Mouse (Mus musculus) forebrain, embryonic 16.5 days (tissue): ENCODE measurements at regions not wholly inside any gene's neighbourhood (a gene's known extent, or its start where the extent isn't known, plus 50 kb on each side); places are given as distances from the start of the nearest gene placed in this dataset.

Experiments
- ATAC-seq: fragments of 200-750 bp; cut with Nextera tagmentation; 2 replicates; pipeline ENCODE4 v1.8.0; 2017; ENCODE audit warnings: mild to moderate bottlenecking, moderate library complexity
- H3K27ac ChIP-seq: fragments of 300-500 bp; sonication (generic); 2 replicates; pipeline ENCODE4 v1.5.1; 2014; ENCODE audit warnings: low read length, control low read depth
- H3K27me3 ChIP-seq: fragments of 300-500 bp; sonication (generic); replicated peaks from 2 replicates; pipeline ENCODE4 v1.6.1; 2014; ENCODE audit warnings: low read length; ENCODE audit not compliant: control insufficient read depth, insufficient read depth
- H3K36me3 ChIP-seq: fragments of 300-500 bp; sonication (generic); 2 replicates; pipeline ENCODE4 v1.6.1; 2014; ENCODE audit not compliant: control insufficient read depth, insufficient read depth
- H3K4me1 ChIP-seq: fragments of 300-500 bp; sonication (generic); replicated peaks from 2 replicates; pipeline ENCODE4 v1.6.1; 2014; ENCODE audit warnings: low read length; ENCODE audit not compliant: control insufficient read depth, insufficient read depth
- H3K4me2 ChIP-seq: fragments of 300-500 bp; sonication (generic); 2 replicates; pipeline ENCODE4 v1.6.1; 2014; ENCODE audit warnings: mild to moderate bottlenecking, low read length, control low read depth
- H3K4me3 ChIP-seq: fragments of 300-500 bp; sonication (generic); replicated peaks from 2 replicates; pipeline ENCODE4 v1.5.1; 2014; ENCODE audit warnings: mild to moderate bottlenecking, low read length, control low read depth
- H3K9ac ChIP-seq: fragments of 300-500 bp; sonication (generic); replicated peaks from 2 replicates; pipeline ENCODE4 v1.6.1; 2014; ENCODE audit warnings: low read depth, low read length, control low read depth
- H3K9me3 ChIP-seq: fragments of 300-500 bp; sonication (generic); 2 replicates; pipeline ENCODE4 v1.6.1; 2016; ENCODE audit warnings: low read length; ENCODE audit not compliant: control insufficient read depth
- WGBS: fragments of 180-500 bp; shearing (Covaris S2); extraction: QIAGEN DNeasy Blood & Tissue Kit; methylation state at CpG from one replicate; pipeline ENCODE4 v1.1.7; 2014; 5-methylcytosine and 5-hydroxymethylcytosine counted together

GRCm38 (mm10) chr1:183905345-183906142 lies 107.6 kb upstream of the Dusp10 start:
- H3K4me1 ChIP-seq = no peaks in the 10 kb centered on the region
- no peaks in the 10 kb centered on the region for H3K36me3 ChIP-seq
- H3K27me3 ChIP-seq = no peaks in the 10 kb centered on the region
- no peak overlapping the region for H3K4me2 ChIP-seq
- no peaks in the 10 kb centered on the region for H3K9me3 ChIP-seq
- 92% methylated on average over 11 of the region's 11 CpGs for WGBS
- H3K9ac ChIP-seq = no peak overlapping the region
- no peak overlapping the region for H3K4me3 ChIP-seq
- no peak for ATAC-seq
- no peak overlapping the region for H3K27ac ChIP-seq

GRCm38 (mm10) chr1:183917656-183918055 lies 95.4 kb upstream of the Dusp10 start:
- WGBS = 90% methylated on average over 3 of the region's 3 CpGs
- no peaks in the 10 kb centered on the region for H3K36me3 ChIP-seq
- ATAC-seq = no peak

DNA sequence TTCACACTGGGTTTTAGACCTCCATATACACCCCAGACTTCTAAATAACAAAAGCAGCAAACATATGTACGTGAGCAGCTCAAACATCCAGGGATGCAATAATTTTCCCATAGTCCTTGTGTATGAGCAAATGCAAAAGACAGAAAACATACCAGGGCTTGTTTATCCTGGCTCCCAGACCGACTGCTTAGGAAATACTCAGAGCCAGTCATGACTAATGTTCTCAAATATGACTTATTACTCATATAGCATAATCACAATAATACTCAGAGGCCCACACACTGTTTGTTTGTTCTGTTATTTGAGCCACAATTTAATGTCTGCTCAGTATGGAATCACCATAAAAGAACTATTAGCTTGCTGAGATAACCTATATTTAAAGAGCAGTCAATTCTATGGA lies 91.8 kb upstream of the Dusp10 start:
- H3K9me3 ChIP-seq = no peaks in the 10 kb centered on the region
- no peak overlapping the region for H3K9ac ChIP-seq
- no peaks in the 10 kb centered on the region for H3K27me3 ChIP-seq
- H3K27ac ChIP-seq = no peak overlapping the region
- no peaks in the 10 kb centered on the region for H3K36me3 ChIP-seq
- H3K4me2 ChIP-seq = no peak overlapping the region
- no peak overlapping the region for H3K4me3 ChIP-seq
- H3K4me1 ChIP-seq = no peaks in the 10 kb centered on the region
- WGBS = 84% methylated on average over 2 of the region's 2 CpGs
- ATAC-seq = no peak

More at GRCm38 (mm10) chr1:183917656-183918055, 95.4 kb upstream of the Dusp10 start:
- no peaks in the 10 kb centered on the region for H3K9me3 ChIP-seq
- no peaks in the 10 kb centered on the region for H3K27me3 ChIP-seq
- H3K4me1 ChIP-seq = no peaks in the 10 kb centered on the region
- H3K27ac ChIP-seq = no peak overlapping the region
- H3K9ac ChIP-seq = no peak overlapping the region
- H3K4me2 ChIP-seq = no peak overlapping the region
- no peak overlapping the region for H3K4me3 ChIP-seq

DNA sequence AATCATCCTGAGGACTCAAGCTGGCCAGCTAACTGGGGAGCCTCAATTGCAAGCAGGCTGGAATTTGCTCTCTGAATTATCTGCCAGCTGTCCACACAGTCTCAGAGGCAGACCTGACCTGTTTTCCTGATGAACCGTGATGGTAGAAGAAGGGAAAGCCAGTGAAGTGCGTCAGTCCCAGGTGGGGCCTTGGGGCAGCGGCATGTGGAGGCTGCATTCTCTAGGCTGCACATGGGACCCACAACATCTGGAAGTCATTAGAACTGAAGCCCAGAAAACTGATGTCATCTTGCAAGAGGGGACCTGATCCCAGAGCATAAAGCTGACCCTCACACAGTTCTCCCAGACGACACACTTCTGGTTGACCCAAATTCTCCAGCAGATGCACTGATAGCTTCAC lies 84.6 kb upstream of the Dusp10 start:
- H3K27me3 ChIP-seq = no peaks in the 10 kb centered on the region
- 92% methylated on average over 4 of the region's 4 CpGs for WGBS
- no peak overlapping the region for H3K4me2 ChIP-seq
- H3K4me3 ChIP-seq = no peak overlapping the region
- no peaks in the 10 kb centered on the region for H3K4me1 ChIP-seq
- H3K27ac ChIP-seq = no peak overlapping the region
- H3K9ac ChIP-seq = no peak overlapping the region
- ATAC-seq = no peak
- H3K9me3 ChIP-seq = no peaks in the 10 kb centered on the region
- H3K36me3 ChIP-seq = no peaks in the 10 kb centered on the region

- no peak for ATAC-seq
- 93% methylated on average over 4 of the region's 4 CpGs for WGBS
- no peak overlapping the region for H3K9ac ChIP-seq
- H3K9me3 ChIP-seq = no peaks in the 10 kb centered on the region
- no peaks in the 10 kb centered on the region for H3K4me1 ChIP-seq
- no peak overlapping the region for H3K4me2 ChIP-seq
- no peak overlapping the region for H3K4me3 ChIP-seq
- H3K36me3 ChIP-seq = no peaks in the 10 kb centered on the region
- no peak overlapping the region for H3K27ac ChIP-seq
- no peaks in the 10 kb centered on the region for H3K27me3 ChIP-seq
Observed at GRCm38 (mm10) chr1:183930363-183930982, 82.6 kb upstream of the Dusp10 start.

DNA sequence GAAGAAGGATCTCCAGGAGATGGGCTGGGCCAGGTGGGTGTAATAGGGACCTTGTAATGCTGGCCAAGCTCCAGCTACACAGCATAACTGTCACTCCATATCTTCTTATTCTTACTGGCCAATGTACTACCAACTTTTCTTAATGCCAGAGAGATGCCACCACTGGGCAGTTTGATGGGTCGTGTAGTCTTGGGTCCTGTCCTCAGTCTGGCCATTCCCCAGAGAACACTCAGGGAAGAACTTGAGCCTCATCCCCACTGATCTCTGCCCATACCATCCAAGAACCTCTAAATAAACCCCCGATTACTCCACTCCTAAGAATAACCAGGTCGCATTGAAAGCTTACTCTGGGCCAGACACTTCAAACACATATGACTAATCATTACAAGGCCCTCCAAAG lies 82.0 kb upstream of the Dusp10 start:
- no peaks in the 10 kb centered on the region for H3K27me3 ChIP-seq
- 73% methylated on average over 3 of the region's 3 CpGs for WGBS
- H3K9ac ChIP-seq = no peak overlapping the region
- H3K27ac ChIP-seq = no peak overlapping the region
- H3K4me2 ChIP-seq = no peak overlapping the region
- no peaks in the 10 kb centered on the region for H3K36me3 ChIP-seq
- no peak for ATAC-seq
- no peaks in the 10 kb centered on the region for H3K9me3 ChIP-seq
- no peak overlapping the region for H3K4me3 ChIP-seq
- H3K4me1 ChIP-seq = no peaks in the 10 kb centered on the region

DNA sequence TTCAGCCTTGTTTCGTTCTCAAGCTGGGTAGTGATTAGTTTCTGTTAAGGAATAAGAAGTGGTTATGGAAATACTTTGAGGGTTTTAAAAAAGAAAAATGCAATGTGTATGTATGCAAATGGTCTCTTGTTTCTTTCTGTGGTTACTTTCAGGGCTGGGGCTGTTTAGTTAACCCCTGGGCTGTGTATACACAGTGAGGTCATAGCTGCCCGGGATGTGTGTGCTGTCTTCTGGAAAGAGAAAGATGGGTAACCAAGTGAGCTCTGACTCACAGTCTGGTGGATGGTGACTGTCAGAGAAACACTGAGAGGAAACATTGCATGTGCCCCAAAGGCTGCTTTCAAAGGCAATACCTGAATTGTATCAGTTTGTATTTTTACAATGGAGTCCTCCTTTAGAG lies 79.3 kb upstream of the Dusp10 start:
- Histone ChIP-seq H3K4me3 (no peak overlapping the region), H3K27me3 (no peaks in the 10 kb centered on the region), H3K9ac (no peak overlapping the region), H3K4me1 (no peaks in the 10 kb centered on the region), H3K27ac (no peak overlapping the region), H3K9me3 (0 out of 2 replicates have a peak, but pooled peaks cover 3% of the 10 kb centered on the region), H3K4me2 (no peak overlapping the region), H3K36me3 (no peaks in the 10 kb centered on the region)
- 87% methylated on average over 2 of the region's 2 CpGs for WGBS
- ATAC-seq = no peak

GRCm38 (mm10) chr1:183937166-183937565 lies 75.9 kb upstream of the Dusp10 start:
- Histone ChIP-seq H3K9ac (no peak overlapping the region), H3K4me1 (no peaks in the 10 kb centered on the region), H3K27me3 (no peaks in the 10 kb centered on the region), H3K36me3 (no peaks in the 10 kb centered on the region), H3K4me3 (no peak overlapping the region), H3K4me2 (no peak overlapping the region), H3K9me3 (0 out of 2 replicates have a peak, but pooled peaks cover 3% of the 10 kb centered on the region), H3K27ac (no peak overlapping the region)
- 92% methylated on average over 11 of the region's 11 CpGs for WGBS
- ATAC-seq = no peak

- H3K4me2 ChIP-seq = no peak overlapping the region
- H3K4me1 ChIP-seq = no peaks in the 10 kb centered on the region
- H3K9ac ChIP-seq = no peak overlapping the region
- no peaks in the 10 kb centered on the region for H3K27me3 ChIP-seq
- no peak overlapping the region for H3K27ac ChIP-seq
- 0 out of 2 replicates have a peak, but pooled peaks cover 3% of the 10 kb centered on the region for H3K9me3 ChIP-seq
- WGBS = 88% methylated on average over 6 of the region's 6 CpGs
- H3K4me3 ChIP-seq = no peak overlapping the region
- H3K36me3 ChIP-seq = no peaks in the 10 kb centered on the region
- ATAC-seq = no peak
Observed at GRCm38 (mm10) chr1:183938361-183938760, 74.7 kb upstream of the Dusp10 start.
